Mouse (Mus musculus) neural tube, embryonic 12.5 days (tissue): ENCODE data around the gene Rprml. TPM values are rescaled to one million over a fixed set of nuclear protein-coding genes. Genes with fewer than 3 reads are reported as not detected.

Source experiments
- ATAC-seq: fragments of 200-750 bp; cut with Nextera tagmentation; 2 replicates; pipeline ENCODE4 v1.8.0; 2017; ENCODE audit warnings: low read depth, mild to moderate bottlenecking, moderate TSS enrichment, moderate library complexity; ENCODE audit not compliant: low FRiP score
- H3K27ac ChIP-seq: fragments of 300-500 bp; sonication (generic); 2 replicates; pipeline ENCODE4 v1.5.1; 2016
- H3K27me3 ChIP-seq: fragments of 300-500 bp; sonication (generic); replicated peaks from 2 replicates; pipeline ENCODE4 v1.6.1; 2016; ENCODE audit warnings: mild to moderate bottlenecking
- H3K36me3 ChIP-seq: fragments of 300-500 bp; sonication (generic); 2 replicates; pipeline ENCODE4 v1.6.1; 2016; ENCODE audit warnings: mild to moderate bottlenecking
- H3K4me1 ChIP-seq: fragments of 300-500 bp; sonication (generic); 2 replicates; pipeline ENCODE4 v1.6.1; 2016
- H3K4me2 ChIP-seq: fragments of 300-500 bp; sonication (generic); replicated peaks from 2 replicates; pipeline ENCODE4 v1.6.1; 2016; ENCODE audit warnings: mild to moderate bottlenecking
- H3K4me3 ChIP-seq: fragments of 300-500 bp; sonication (generic); 2 replicates; pipeline ENCODE4 v1.5.1; 2016
- H3K9ac ChIP-seq: fragments of 300-500 bp; sonication (generic); 2 replicates; pipeline ENCODE4 v1.6.1; 2016; ENCODE audit warnings: mild to moderate bottlenecking
- H3K9me3 ChIP-seq: fragments of 300-500 bp; sonication (generic); 2 replicates; pipeline ENCODE4 v1.6.1; 2016; ENCODE audit warnings: mild to moderate bottlenecking
- WGBS: fragments of 180-500 bp; shearing (Covaris S2); methylation state at CpG from one replicate; pipeline ENCODE4 v1.1.7; 2016; 5-methylcytosine and 5-hydroxymethylcytosine counted together
- polyA plus RNA-seq: library from polyadenylated mRNA; unstranded; fragments of >200 nt; fragmentation: Nextera tagmentation; extraction: Ambion mirVana; gene quantifications from 2 replicates; pipeline ENCODE4 v1.2.1, GENCODE M21; 2016

Rprml gene
- not detected in 2 replicates for polyA plus RNA-seq

GRCm38 (mm10) chr11:103649301-103649982 lies at the start of gene Rprml:
Gene Rprml (plus strand): TSS chr11:103649570.
- Histone ChIP-seq H3K27me3 (peaks cover 73% of the 10 kb centered on the region), H3K4me1 (peaks cover 14% of the 10 kb centered on the region)
- 1% methylated on average over 71 of the region's 71 CpGs for WGBS

GRCm38 (mm10) chr11:103606611-103607010 lies 42.8 kb upstream of the Rprml start:
- H3K27me3 ChIP-seq: no peaks in the 10 kb centered on the region
- H3K36me3 ChIP-seq: no peaks in the 10 kb centered on the region
- no peaks in the 10 kb centered on the region for H3K4me1 ChIP-seq
- no peak overlapping the region for H3K4me2 ChIP-seq
- no peak overlapping the region for H3K9ac ChIP-seq
- no peaks in the 10 kb centered on the region for H3K9me3 ChIP-seq
- WGBS: 68% methylated on average over 5 of the region's 5 CpGs
- H3K27ac ChIP-seq: no peak overlapping the region
- no peak for ATAC-seq
- no peak overlapping the region for H3K4me3 ChIP-seq

More at GRCm38 (mm10) chr11:103649301-103649982, at the start of gene Rprml:
- no peak within 1 kb of the TSS for H3K27ac ChIP-seq
- peak within 1 kb of the TSS; percentile 65 for H3K4me2 ChIP-seq
- H3K9ac ChIP-seq: peak within 1 kb of the TSS; percentile 21; the same call in 1 of the 2 replicates
- H3K4me3 ChIP-seq: peak within 1 kb of the TSS; percentile 30
- no peaks in the 10 kb centered on the region for H3K36me3 ChIP-seq
- H3K9me3 ChIP-seq: no peaks in the 10 kb centered on the region
- ATAC-seq: no peak

DNA sequence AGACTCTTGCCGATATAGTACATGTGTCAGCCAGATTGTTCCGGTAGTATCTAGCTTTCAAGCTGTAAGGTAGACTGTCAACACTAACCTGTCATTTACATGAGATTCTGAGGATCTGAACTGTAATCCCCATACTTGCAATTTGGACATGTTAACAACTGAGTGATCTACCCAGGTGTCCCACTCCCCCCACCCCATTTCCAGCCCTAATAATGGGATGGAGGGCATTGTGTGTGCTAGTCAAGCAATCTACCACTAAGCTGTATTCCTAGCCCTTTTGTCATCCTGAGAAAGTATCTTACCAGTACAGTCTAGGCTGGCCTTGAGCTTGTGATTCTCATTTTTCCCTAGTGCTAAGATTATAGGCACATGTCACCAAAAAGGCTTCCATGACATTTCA lies 38.6 kb upstream of the Rprml start:
- no peaks in the 10 kb centered on the region for H3K9me3 ChIP-seq
- H3K27me3 ChIP-seq: no peaks in the 10 kb centered on the region
- H3K4me3 ChIP-seq: no peak overlapping the region
- no peak for ATAC-seq
- 92% methylated on average over 2 of the region's 2 CpGs for WGBS
- H3K27ac ChIP-seq: no peak overlapping the region
- H3K9ac ChIP-seq: no peak overlapping the region
- no peaks in the 10 kb centered on the region for H3K36me3 ChIP-seq
- no peaks in the 10 kb centered on the region for H3K4me1 ChIP-seq
- H3K4me2 ChIP-seq: no peak overlapping the region

DNA sequence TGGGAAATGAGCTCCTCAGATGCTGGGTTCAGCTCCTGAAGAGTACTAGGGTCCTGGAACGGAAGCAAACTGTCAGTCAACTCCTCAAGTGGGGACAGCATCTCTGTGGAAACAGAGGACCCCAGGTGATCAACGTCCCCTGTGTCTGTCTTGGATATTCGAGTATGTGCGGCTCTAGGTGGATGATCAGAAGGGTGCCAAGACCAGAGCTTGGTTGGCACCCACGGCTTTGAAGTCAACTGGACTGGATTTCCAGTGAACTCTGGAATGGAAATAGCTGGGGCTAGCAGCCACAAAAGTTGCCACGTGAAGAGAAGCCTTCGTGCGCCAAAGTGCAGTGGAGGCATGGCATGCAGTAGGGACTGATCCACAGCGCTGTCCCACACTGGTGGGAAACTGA lies 28.3 kb upstream of the Rprml start, which contains the start of gene Gm884:
Gene Gm884, minus strand, starts transcription at position 101 of the 400 bp plus-strand sequence.
- Histone ChIP-seq H3K27ac (no peak within 1 kb of the TSS), H3K36me3 (no peaks in the 10 kb centered on the region), H3K27me3 (no peaks in the 10 kb centered on the region), H3K9me3 (no peaks in the 10 kb centered on the region), H3K4me1 (no peaks in the 10 kb centered on the region), H3K9ac (no peak within 1 kb of the TSS), H3K4me2 (no peak within 1 kb of the TSS), H3K4me3 (no peak within 1 kb of the TSS)
- 79% methylated on average over 9 of the region's 9 CpGs for WGBS
- no peak for ATAC-seq

DNA sequence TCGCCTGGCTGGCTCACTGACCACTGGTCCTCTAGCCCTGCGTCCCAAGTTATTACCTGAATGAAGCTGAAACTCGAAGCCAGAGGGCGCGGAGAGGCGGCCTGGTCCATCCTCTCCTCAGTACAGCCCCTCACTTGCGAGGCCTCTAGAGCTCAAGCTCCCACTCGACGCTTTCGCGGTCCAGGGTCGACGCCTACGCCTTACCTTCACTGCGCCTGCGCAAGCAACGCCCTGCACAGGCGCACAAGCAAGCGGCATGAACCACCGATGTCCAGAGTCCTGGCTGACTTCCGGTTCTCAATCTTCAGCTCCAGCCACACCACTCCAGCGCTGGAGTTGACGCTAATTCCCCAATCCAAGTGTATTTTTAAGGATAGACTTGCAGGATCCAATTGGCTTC lies 21.9 kb upstream of the Rprml start:
- Histone ChIP-seq H3K9ac (no peak overlapping the region), H3K27ac (no peak overlapping the region), H3K36me3 (no peaks in the 10 kb centered on the region), H3K4me1 (no peaks in the 10 kb centered on the region), H3K9me3 (no peaks in the 10 kb centered on the region), H3K4me2 (no peak overlapping the region), H3K27me3 (no peaks in the 10 kb centered on the region), H3K4me3 (no peak overlapping the region)
- WGBS: 83% methylated on average over 23 of the region's 23 CpGs
- ATAC-seq: no peak

DNA sequence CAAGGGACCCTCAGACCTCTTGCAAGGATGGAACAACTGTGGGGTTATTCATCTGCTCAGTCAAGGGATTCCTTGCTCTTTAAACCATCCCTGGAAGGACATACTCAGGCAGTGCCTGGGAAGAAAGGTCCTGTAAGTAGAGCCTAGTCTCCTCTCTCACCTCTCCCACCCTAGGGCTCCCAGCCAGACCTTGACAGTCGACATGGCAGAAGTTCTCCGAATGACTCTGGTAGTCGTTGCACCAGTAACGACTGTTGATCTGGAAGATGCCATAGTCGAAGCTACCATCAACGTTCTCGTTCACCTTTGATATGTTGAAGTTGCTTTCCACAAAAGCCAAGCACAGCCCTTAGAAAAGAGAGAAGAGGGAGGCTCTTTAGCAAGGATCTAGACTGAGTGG lies 14.6 kb upstream of the Rprml start:
- Histone ChIP-seq H3K4me3 (no peak overlapping the region), H3K27ac (no peak overlapping the region), H3K9ac (no peak overlapping the region), H3K36me3 (no peaks in the 10 kb centered on the region), H3K4me2 (no peak overlapping the region), H3K9me3 (no peaks in the 10 kb centered on the region), H3K27me3 (peaks cover 6% of the 10 kb centered on the region; the same call in 1 of the 2 replicates), H3K4me1 (no peaks in the 10 kb centered on the region)
- no peak for ATAC-seq
- 86% methylated on average over 7 of the region's 7 CpGs for WGBS

- no peak overlapping the region for H3K27ac ChIP-seq
- 84% methylated on average over 3 of the region's 3 CpGs for WGBS
- no peak overlapping the region for H3K9ac ChIP-seq
- no peak overlapping the region for H3K4me2 ChIP-seq
- H3K36me3 ChIP-seq: no peaks in the 10 kb centered on the region
- ATAC-seq: no peak
- H3K9me3 ChIP-seq: no peaks in the 10 kb centered on the region
- H3K27me3 ChIP-seq: peaks cover 6% of the 10 kb centered on the region; the same call in 1 of the 2 replicates
- no peak overlapping the region for H3K4me3 ChIP-seq
- H3K4me1 ChIP-seq: no peaks in the 10 kb centered on the region
Measured at GRCm38 (mm10) chr11:103635481-103635880, 13.9 kb upstream of the Rprml start.

- Histone ChIP-seq H3K36me3 (no peaks in the 10 kb centered on the region), H3K4me1 (no peaks in the 10 kb centered on the region), H3K9ac (no peak overlapping the region), H3K27me3 (peaks cover 6% of the 10 kb centered on the region; the same call in 1 of the 2 replicates), H3K4me3 (no peak overlapping the region), H3K27ac (no peak overlapping the region), H3K4me2 (no peak overlapping the region), H3K9me3 (no peaks in the 10 kb centered on the region)
- 86% methylated on average over 6 of the region's 6 CpGs for WGBS
- no peak for ATAC-seq
Measured at GRCm38 (mm10) chr11:103636261-103636660, 13.1 kb upstream of the Rprml start.

DNA sequence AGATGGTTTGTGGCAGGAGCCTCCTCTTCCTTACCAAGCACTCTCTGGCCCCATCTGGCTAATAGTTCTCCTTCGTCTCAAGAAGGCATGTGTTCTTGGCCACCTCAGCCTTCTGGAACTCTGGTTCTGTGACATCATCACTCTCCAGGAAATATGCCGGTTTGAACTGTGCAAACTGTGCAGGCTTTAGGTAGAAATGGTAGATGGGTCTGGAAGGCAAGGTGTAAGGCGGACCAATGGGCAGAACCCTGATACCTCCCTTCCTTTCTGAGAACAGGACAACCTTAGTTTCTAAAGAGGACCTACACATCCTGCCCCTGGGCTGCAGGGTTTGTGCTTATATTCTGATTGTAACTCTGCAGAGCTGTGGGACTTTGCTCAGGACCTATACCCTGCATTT lies 10.6 kb upstream of the Rprml start, which contains the start of gene Lyzl6:
Gene Lyzl6, minus strand, starts transcription at position 101 of the 400 bp plus-strand sequence.
- Histone ChIP-seq H3K4me1 (no peaks in the 10 kb centered on the region), H3K9me3 (no peaks in the 10 kb centered on the region), H3K27ac (no peak within 1 kb of the TSS), H3K9ac (no peak within 1 kb of the TSS), H3K27me3 (peaks cover 13% of the 10 kb centered on the region; the same call in 1 of the 2 replicates), H3K4me3 (no peak within 1 kb of the TSS), H3K36me3 (no peaks in the 10 kb centered on the region), H3K4me2 (no peak within 1 kb of the TSS)
- ATAC-seq: no peak
- 78% methylated on average over 3 of the region's 3 CpGs for WGBS

GRCm38 (mm10) chr11:103639407-103639946 lies 9.9 kb upstream of the Rprml start:
- Histone ChIP-seq H3K4me2 (no peak overlapping the region), H3K4me3 (no peak overlapping the region), H3K9ac (no peak overlapping the region), H3K36me3 (no peaks in the 10 kb centered on the region), H3K4me1 (no peaks in the 10 kb centered on the region), H3K9me3 (no peaks in the 10 kb centered on the region), H3K27me3 (peaks cover 13% of the 10 kb centered on the region; the same call in 1 of the 2 replicates), H3K27ac (no peak overlapping the region)
- no peak for ATAC-seq
- 4% methylated on average over 10 of the region's 10 CpGs for WGBS

DNA sequence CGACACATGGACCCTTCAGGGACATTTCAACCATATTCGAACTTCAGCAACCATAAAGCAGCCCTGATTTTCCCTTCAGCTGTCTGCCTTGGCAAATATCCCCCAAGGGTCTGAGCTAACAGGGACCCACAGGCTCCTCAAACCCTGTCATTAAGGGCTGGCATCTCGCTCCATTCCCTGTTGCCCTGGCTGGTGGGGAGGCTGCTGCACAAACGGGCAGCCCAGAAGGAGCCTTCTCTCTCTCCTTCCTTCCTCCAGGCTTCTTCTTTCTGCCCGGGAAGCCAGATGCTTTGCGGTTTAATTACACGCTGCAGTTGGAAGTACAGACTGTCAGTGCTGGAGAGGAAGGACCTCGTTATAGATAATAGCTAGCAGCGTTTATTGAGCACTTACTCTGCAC lies 6.2 kb upstream of the Rprml start:
- H3K4me2 ChIP-seq: no peak overlapping the region
- H3K4me1 ChIP-seq: no peaks in the 10 kb centered on the region
- H3K4me3 ChIP-seq: no peak overlapping the region
- no peaks in the 10 kb centered on the region for H3K36me3 ChIP-seq
- H3K27me3 ChIP-seq: peaks cover 27% of the 10 kb centered on the region
- no peak overlapping the region for H3K27ac ChIP-seq
- H3K9ac ChIP-seq: no peak overlapping the region
- ATAC-seq: no peak
- 71% methylated on average over 9 of the region's 9 CpGs for WGBS
- H3K9me3 ChIP-seq: no peaks in the 10 kb centered on the region

DNA sequence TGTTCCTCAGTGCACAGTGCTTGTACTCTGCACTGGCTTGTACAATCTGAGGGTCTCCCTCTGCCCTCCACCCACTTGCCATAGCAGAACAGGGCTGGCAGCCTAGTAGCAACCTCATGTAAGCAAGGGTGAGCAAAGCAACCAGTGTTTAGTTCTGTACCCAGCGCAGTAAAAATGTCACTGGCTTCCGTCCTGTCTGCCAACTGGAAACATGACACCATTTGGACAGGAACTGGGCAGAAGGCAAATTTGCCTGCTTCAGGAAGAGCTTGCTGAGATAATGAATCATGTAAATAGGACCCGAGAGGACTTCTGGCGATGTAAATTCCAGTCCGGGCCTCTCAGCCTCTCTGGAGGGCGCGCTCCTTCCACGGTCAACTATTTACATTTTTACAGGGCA lies 3.6 kb upstream of the Rprml start:
- no peak overlapping the region for H3K9ac ChIP-seq

More for the DNA sequence above, 3.6 kb upstream of the Rprml start:
- no peaks in the 10 kb centered on the region for H3K36me3 ChIP-seq
- H3K4me3 ChIP-seq: no peak overlapping the region
- H3K27ac ChIP-seq: no peak overlapping the region
- 67% methylated on average over 8 of the region's 8 CpGs for WGBS
- no peaks in the 10 kb centered on the region for H3K9me3 ChIP-seq
- no peak for ATAC-seq
- no peak overlapping the region for H3K4me2 ChIP-seq
- H3K4me1 ChIP-seq: peaks cover 14% of the 10 kb centered on the region
- peaks cover 46% of the 10 kb centered on the region for H3K27me3 ChIP-seq
